Mouse (Mus musculus) left cerebral cortex, adult 8-10 months (tissue): ENCODE measurements around the gene C1s1. TPM values are rescaled to one million over a fixed set of nuclear protein-coding genes. Genes with fewer than 3 reads are reported as not detected.
"Not testable (repeated sequence)": the region's sequence is repeated elsewhere in the genome, so short reads cannot be mapped to it uniquely, and the experiment has no call there.

ENCODE experiments used
- DNase-seq, 2 experiments: peaks; one replicate each; pipeline ENCODE4 v3.0.0; 2022; ENCODE audit warnings: low spot score in 2 of 2
- total RNA-seq, 4 experiments: library from RNA; stranded (reverse); gene quantifications; 2 replicates each; pipeline ENCODE4 v1.2.4; 2022

C1s1 gene
- 1 to 10 TPM in 3 of 4 experiments, under 1 TPM in 1; 0.93 to 3.0 (median 1.2) TPM for total RNA-seq

DNA sequence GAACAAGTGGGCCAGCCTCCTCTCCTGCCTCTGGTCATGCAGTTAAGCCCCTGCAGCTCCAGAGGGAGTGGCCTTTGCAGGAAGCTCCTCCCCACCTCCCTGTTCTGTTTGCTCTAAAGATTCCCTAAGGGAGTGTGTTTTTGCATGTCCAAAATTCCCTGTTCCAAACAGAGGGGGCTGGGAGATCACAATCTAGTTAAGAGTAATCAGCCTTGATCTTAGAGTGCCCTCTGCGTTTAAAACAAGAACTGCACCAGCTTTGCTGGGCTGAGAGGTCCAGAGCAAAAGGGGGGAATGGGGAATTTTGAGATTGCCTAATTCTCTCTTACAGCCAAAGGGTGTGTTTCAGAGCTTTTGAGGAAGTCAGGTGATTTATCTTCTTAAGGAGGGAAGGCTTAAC, at the start of gene C1s1:
TSS of gene C1s1 (minus strand) at position 76 of the 400 bp plus-strand sequence.
- peak in 1 of 2 experiments; percentile 8 for DNase-seq

DNA sequence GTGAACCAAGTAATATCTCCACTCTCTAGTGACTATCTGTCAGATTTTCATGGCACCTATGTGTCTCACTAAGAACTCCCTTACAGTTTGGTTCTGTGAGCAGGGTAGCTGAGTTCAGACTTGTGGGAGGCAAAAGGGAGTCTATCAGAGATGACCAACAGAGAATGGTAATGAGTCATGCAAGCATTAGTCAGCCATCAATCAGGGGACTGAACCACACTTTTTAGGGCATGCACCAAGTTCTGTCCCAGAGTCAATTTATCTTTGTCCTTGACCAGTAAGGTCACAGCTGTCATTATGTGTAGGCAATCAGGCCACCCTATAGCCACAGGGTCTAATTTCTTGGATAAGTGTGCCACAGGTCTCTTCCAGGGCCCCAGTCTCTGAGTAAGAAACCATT, 46.6 kb upstream of the C1s1 start:
- no peak for DNase-seq

DNA sequence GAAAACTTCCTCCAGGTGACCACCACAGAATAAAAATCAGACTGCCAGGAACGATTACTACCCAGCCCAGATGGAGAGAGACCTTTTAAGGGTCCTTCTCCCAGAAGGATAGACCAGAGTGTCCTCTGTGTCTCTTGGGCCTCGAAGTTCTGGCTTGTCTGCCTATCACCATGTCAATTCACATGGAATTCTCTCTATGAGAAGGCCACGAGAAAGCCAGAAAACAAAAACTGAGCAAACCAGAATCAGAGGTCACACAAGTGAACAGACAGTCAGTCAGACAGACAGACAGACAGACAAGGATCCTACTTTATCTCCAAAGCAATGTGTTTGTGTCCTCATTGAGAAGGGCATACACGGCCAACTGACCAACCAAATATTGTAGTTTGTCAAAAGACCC, 44.1 kb upstream of the C1s1 start:
- DNase-seq, result no peak

DNA sequence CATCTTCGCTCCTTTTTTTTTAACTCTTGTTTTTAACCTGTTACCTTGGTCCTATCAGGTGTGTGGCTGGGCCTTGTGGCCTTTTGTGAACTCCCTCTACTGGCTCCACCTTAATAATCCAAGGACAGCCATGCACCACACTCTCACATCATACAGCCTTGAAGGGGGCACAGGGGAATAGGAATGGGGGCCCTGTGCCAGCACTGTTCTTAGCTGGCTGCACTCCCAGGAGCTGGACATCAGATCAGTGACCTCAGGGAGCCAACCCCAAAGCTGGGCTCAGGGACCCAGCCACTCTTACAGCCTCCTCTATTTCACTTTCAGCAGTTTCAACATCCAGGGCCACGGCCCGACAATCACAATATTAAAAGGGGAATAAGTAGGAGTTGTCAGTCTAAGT, 43.6 kb upstream of the C1s1 start:
- no peak for DNase-seq

DNA sequence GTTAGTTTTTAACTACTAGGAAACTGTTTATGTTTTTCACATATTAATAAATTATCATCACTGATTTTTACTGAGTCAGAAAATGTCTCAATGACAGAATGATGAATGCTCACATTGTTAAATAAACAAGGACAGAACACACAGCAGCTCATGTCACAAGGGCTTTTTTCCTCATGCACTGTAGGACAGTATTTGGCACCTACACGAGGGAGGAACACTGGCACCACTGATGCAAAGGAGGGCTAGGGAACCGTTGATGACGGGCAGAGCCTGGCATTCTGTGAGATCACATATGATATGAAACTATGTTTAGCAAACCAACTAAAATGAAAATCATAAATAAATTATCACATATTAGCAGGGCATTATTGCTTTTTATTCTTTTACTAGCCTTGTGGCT, 42.8 kb upstream of the C1s1 start:
- DNase-seq, result no peak

GRCm38 (mm10) chr6:124582231-124582630, 40.1 kb upstream of the C1s1 start:
- no peak for DNase-seq

- not testable (repeated sequence) for DNase-seq
Observed at GRCm38 (mm10) chr6:124580155-124580554, 38.0 kb upstream of the C1s1 start.

GRCm38 (mm10) chr6:124575155-124575678, 33.1 kb upstream of the C1s1 start:
- not testable (repeated sequence) for DNase-seq

GRCm38 (mm10) chr6:124570026-124570425, 27.9 kb upstream of the C1s1 start, which contains the start of gene C1rb:
C1rb (plus strand) TSS chr6:124570294.
- peak; percentile 19 to 25 for DNase-seq

DNA sequence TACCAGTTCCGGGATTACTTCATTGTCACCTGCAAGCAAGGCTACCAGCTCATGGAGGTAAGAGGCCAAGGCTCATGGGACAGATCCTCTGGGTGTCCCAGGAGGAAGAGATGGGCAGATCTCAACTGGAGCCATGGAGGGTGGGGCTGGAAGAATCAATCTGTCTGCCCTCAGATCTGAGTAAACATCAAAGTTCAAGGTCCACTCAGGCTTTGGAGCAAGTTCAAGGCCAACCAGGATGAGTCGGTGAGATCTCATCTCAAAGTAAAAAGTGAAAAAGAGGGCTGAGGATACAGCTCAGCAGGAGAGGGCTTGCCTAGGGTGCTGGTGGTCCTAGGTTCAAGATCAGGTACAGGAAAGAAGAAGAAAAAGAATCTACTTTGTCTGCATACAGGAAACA, 19.5 kb upstream of the C1s1 start:
- not testable (repeated sequence) for DNase-seq

DNA sequence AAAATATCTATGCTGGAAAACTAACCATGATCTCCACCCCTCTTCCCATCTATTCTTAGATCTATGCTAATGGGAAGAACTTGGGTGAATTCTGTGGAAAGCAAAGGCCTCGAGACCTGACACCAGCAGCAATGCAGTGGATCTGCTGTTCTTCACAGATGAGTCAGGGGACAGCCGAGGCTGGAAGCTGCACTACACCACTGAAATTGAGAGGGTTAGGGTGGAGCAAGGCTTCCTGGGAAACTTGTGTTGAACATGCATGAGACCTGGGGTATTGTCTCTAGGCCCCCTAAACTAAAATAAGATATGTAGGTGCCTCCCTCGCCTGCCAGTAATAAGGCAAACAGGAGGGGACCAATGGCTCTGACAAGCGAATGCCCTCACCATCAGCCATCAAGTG, 19.0 kb upstream of the C1s1 start:
- DNase-seq, result not testable (repeated sequence)

GRCm38 (mm10) chr6:124555956-124556355, 13.8 kb upstream of the C1s1 start:
- DNase-seq, result not testable (repeated sequence)

DNA sequence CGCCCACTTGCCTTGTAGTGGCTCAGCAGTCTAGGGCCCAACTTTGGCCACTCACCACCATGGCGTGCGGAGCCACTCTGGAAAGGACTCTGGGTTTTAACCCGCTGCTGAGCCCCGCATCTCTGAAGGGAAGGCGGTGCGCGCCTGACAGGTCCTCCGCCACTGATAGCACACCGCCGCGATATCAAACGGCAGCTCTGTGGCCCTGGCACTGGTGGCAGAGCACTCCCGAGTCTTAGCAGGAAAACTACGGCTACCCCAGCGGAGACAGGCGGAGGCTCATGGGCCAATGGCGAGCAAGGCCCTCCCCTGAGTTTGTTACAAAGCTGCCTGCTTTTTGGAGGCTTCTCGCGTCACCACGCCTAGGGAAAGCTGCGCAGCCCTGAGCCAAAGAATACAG, 10.6 kb upstream of the C1s1 start:
- no peak for DNase-seq

- no peak for DNase-seq
Observed at GRCm38 (mm10) chr6:124549023-124549550, 6.9 kb upstream of the C1s1 start.

DNA sequence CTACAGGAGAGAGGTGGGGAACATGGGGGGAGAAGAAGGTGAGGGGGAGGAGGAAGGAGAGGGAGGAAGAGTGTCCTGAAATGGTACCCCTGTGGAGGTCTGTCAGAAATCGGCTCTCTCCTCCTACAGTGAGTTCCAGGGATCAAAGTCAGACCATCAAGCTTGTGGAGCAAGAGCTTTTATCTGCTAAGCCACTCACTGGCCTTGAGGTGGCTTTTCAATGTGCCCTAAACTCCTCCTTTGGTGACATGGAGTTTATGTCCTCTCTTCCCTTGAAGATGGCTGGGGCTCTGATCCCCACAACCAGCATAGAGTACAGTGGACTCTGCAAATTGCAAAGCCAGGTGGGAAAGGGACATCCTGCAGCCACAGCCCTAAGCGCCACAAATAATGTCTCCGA, 5.8 kb upstream of the C1s1 start:
- not testable (repeated sequence) for DNase-seq

DNA sequence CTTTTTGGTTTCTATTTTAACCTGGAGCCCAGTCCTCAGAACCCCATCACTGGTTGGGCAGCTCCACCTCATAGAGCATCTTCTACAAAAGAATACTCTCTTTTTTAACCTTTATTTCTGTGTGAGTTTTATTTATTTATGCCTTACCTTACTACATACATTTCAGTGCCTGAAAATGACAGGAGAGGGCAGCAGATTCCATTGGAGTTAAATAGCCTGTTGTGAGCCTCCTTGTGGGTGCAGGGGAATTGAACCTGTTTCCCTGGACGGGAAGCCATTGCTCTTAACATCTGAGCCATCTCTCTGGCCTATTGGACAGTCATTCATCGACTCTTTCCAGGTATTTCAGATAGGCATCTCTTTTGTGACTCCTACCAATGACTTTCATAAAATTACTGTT, 3.3 kb upstream of the C1s1 start:
- DNase-seq, result no peak

GRCm38 (mm10) chr6:124544466-124544865, 2.3 kb upstream of the C1s1 start:
- no peak for DNase-seq

- not testable (repeated sequence) for DNase-seq
Observed at GRCm38 (mm10) chr6:124541176-124541575, 983 bp downstream of the C1s1 start.

DNA sequence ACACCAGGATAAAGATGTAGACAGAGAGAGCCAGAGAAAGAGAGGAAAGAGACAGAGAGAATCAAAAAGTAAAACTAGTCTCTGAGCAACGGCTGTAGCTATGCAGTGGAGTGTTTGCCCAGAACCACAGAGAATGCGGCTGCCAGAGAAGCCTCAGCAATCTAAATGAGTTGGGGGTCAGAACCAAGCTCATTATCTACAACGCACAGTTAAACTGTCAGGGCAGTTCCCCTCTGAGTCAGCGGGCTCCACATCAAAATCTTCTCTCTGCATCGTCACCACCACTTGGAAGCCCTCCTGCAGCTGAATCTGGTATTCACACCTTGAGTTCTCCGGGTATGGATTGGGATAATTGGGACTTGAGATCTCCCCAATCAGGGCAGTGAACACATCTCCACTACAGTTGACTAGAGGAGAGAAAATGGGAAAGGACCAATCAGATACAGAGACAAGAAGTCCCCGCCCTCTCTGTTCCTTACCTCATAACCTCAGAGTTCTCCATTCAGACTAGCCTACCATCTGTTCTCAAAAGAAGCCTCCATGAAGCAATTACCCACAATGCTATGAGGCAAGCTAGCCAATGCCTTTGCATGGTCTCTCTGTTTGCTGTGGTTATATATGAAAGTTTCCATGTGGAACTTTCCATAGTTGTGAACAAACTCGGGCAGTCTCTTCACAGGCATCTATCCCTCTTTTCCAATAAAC, 5.9 kb downstream of the C1s1 start:
- not testable (repeated sequence) for DNase-seq

- no peak for DNase-seq
Observed at GRCm38 (mm10) chr6:124531077-124531476, 11.1 kb downstream of the C1s1 start.

- no peak for DNase-seq
Observed at GRCm38 (mm10) chr6:124527881-124528280, 14.3 kb downstream of the C1s1 start.

GRCm38 (mm10) chr6:124522082-124522481, 20.1 kb downstream of the C1s1 start:
- DNase-seq, result peak; percentile 27 to 51

- not testable (repeated sequence) for DNase-seq
Observed at GRCm38 (mm10) chr6:124517733-124518132, 24.4 kb downstream of the C1s1 start.
